Mouse (Mus musculus) layer of hippocampus, adult 9-10 months (tissue): Measurements from ENCODE around the gene H2afv.

Source experiments
- DNase-seq: peaks from one replicate; pipeline ENCODE4 v3.0.0; 2022; ENCODE audit warnings: low spot score

Gene H2afv

GRCm38 (mm10) chr11:6444077-6444853 lies at the start of gene H2afv:
TSS of gene H2afv (minus strand) at chr11:6444443.
- DNase-seq = peak; percentile 99

DNA sequence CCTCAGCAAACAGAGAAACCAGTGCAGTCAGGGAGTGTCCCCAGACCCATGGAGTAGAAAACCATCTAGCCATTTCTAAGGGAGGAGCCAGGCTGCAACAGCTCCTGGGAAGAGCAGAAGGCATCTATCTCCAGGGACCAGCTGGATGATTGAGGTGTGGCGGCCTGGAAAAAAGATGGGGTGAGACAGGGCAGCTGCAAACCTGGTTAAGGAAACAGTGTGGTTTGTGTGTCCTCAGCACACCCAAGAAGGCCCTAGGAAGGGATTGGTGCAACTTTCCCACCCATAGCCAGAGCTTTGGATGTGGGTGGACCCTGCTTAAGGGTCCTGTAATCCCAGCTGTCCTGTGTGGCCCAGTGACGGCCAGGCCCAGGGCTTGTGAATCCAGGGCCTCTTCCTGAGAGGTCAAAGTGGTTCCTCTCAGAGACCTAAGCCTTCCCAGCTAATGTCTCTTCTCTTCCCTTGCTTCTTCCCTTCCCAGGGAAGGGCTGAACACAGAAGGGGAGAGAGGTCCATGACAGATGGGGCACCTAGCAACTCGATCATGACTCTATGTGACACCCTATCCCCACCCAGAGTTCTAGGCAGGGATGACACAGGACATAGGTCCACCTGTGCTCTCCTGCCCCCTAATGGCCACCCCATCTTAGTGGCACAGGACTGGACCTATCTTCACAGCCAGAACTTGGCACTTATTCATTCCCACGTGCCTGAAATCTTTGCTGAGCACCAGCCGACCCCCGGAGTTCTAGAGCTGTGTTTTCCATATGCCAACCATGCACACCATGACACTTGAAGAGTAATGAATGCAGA lies 45.7 kb upstream of the H2afv start:
- no peak for DNase-seq

DNA sequence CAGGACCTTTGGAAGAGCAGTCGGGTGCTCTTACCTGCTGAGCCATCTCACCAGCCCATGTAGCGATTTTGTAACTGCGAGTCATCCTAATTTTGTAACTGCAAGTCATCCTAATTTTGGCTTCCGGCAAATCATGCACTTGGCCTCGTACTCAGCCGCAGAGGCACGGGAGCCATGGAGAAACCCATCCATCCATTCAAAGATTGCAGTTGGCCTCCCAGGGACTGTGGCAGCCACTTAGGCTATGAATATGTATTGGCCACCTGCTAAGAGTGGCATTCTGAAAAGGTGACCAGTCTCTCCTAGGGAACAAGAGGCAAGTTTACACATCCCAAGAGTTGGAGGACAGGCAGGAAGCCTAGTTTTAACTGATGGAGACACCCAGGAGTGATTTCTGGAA lies 45.0 kb upstream of the H2afv start:
- no peak for DNase-seq

- no peak for DNase-seq
Measured at GRCm38 (mm10) chr11:6488041-6488684, 43.9 kb upstream of the H2afv start.

DNA sequence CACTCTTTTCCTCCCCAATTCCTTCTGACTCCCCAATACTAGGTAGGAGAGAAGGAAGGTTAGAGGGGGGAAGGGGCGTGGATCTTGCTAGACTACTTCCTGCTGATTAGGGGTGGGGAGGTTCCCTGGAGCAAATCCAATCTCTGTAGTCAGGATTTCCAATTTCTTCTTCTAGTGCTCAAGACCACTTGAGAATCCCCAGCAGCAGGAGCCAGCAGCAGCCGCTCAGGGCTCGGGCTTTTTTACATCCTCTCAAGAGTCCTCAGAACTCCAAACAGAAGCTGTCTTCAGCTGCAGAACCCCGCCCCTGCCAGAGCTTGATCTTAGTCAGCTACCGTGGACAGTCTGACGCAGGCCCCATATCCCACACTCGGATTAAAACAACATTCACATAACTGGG lies 43.3 kb upstream of the H2afv start:
- no peak for DNase-seq

DNA sequence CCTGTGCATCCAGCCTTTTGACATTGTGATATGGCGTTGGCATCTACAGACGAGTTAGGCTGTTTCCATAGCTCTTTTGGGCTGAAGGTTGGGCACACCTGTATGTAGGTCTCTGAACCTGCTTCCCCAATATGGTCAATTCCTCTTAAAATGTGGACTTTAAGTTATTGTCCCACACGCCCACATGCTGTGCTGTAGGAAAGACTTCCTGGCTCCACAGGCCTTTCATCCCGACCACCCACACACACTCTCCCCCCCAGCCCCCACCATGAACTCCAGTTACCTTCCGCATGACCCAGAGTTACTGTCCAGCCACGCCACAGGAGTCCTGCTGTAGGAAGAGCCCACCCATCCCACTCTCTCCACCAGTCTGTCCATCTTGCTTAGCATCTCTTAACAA lies 42.7 kb upstream of the H2afv start:
- DNase-seq = no peak

GRCm38 (mm10) chr11:6484244-6484959 lies 40.2 kb upstream of the H2afv start:
- no peak for DNase-seq

GRCm38 (mm10) chr11:6483103-6483502 lies 38.9 kb upstream of the H2afv start:
- DNase-seq = no peak

GRCm38 (mm10) chr11:6481669-6482185 lies 37.5 kb upstream of the H2afv start:
- DNase-seq = no peak

GRCm38 (mm10) chr11:6480681-6481405 lies 36.6 kb upstream of the H2afv start:
- DNase-seq = no peak

DNA sequence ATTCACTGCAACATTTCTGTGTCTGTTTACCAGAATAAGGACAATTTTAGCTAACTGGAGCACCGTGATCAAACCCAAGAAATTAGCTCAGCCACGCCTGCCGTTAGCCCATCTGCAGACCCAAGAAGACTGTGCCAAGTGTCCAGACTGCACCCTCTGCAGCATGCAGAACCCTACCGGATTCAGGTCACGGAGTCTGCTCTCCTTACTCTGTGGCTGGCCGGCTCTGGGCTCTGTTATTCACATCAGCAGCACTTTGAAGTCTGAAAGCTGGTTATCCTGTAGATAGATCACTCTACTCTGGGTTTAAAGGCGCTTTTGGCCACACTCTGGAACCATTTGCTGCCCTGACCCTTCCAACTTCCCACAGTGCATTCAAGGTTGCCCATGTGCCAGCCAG lies 35.9 kb upstream of the H2afv start:
- DNase-seq = no peak

DNA sequence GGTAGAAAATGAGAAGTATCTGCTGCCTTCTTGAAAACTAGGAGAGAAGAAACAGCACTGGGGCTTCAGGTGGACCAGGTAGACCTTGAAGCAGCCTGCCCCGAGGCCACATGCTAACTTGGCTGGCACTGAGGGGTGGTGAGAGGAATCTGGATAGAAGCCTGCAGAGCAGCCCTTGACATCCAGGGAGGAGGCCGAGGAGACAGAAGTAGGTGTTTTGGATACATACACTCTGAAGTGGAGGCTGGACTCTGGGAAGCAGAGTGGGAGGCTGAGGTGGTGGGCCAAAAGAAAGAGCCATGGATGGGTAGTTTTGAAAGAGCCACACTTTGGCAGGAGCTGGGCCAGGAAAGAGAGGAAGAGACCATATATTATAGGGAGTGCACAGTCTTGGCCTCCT lies 35.0 kb upstream of the H2afv start:
- no peak for DNase-seq

- no peak for DNase-seq
Measured at GRCm38 (mm10) chr11:6477350-6477749, 33.1 kb upstream of the H2afv start.

GRCm38 (mm10) chr11:6476876-6477275 lies 32.6 kb upstream of the H2afv start:
- no peak for DNase-seq

DNA sequence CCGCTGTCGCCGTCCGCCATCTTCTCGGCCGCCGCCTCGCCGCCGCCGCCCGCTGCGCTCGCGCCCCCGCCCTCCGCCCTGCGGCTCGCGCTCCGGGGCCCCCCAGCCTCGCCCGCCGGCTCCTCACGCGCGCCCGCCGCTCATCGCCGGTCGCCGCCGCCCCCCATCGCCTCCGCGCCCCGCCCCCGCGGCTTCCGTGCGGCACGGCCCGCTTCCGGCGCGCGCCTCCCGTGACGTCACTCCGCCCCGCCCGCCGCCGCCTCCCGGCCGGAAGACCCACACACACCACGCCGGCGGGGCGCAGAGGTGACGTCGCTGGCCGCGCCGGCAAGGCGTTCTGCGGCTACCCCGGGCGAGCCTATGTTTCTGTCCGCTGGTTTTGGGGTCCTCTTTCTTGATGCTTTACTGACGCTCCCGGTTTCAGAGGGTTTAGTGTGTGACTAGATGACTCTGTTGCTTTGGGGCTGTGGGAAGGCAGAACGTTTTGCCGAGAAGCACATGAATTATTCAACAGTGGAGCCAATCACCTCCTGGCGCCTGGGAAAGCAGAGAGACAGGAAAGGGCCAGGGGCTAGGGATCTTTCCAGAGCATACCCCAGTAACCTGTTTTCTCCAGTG lies 31.7 kb upstream of the H2afv start, which contains the start of gene Purb:
Purb (minus strand) TSS at position 51 of the 618 bp plus-strand sequence.
- DNase-seq = peak; percentile 51

GRCm38 (mm10) chr11:6474874-6475731 lies 30.9 kb upstream of the H2afv start:
- no peak for DNase-seq

DNA sequence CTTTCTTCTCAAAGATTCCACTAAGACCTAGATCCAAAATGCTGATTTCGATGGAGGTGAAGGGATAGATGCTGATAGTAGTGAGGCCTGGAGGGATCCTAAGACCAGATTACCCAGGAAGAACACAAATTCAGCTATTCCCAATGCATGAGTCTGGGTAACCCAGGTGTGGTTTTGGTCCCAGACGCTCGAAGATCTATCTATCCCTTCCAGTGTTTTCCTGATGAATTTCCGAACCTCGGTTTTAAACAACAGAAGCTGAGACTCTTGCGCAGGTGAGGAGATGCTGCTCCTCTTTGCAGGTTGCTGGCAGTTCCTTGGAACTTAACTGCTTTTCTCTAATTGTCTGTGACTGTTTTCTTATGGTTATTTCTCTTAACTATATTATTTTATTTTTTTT lies 30.1 kb upstream of the H2afv start:
- no peak for DNase-seq

- no peak for DNase-seq
Measured at GRCm38 (mm10) chr11:6472076-6472475, 27.8 kb upstream of the H2afv start.

- DNase-seq = no peak
Measured at GRCm38 (mm10) chr11:6471493-6471892, 27.2 kb upstream of the H2afv start.

DNA sequence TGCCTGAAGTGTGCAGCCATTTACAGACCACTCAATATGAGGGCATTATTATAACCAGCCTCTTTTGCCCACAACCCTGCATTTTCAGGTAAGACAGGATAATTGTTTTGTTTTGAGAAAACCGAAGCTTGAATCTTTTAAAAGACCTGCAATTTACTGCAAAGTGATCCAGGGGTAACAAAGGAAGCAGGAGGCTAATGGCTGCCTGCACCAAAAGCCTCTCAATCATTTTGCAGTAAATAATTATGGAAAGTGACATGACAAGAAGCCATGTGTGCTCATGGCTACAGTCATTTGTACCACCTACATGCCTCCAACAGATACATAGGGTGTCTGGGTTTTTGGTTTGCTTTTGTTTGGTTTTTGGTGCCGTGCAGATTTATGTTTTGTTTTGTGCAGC lies 26.8 kb upstream of the H2afv start:
- no peak for DNase-seq
